Mouse (Mus musculus): ENCODE measurements at regions not wholly inside any gene's neighbourhood (a gene's known extent, or its start where the extent isn't known, plus 50 kb on each side); places are given as distances from the start of the nearest gene placed in this dataset.

DNA sequence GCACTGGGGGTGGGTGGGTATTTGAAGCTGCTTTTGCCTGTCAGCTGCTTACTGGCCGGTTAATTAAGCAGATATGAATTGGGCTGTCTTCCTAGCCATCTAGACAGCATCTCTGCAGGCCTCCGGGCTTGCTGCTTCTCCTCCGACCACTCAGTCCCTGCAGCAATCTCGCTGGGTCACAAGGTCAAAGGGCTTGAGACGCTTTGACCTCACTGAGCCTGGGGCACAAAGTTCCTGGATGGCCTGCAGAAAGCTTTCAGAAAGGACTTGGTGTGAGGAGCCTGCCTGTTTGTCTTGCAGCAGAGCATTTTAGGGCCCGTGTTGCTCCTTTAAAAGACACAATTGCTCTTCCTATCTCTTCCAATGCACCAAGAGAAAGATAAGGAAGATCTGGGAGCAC, 83.7 kb upstream of the Ppp2r5a start:
- no peak for DNase-seq

DNA sequence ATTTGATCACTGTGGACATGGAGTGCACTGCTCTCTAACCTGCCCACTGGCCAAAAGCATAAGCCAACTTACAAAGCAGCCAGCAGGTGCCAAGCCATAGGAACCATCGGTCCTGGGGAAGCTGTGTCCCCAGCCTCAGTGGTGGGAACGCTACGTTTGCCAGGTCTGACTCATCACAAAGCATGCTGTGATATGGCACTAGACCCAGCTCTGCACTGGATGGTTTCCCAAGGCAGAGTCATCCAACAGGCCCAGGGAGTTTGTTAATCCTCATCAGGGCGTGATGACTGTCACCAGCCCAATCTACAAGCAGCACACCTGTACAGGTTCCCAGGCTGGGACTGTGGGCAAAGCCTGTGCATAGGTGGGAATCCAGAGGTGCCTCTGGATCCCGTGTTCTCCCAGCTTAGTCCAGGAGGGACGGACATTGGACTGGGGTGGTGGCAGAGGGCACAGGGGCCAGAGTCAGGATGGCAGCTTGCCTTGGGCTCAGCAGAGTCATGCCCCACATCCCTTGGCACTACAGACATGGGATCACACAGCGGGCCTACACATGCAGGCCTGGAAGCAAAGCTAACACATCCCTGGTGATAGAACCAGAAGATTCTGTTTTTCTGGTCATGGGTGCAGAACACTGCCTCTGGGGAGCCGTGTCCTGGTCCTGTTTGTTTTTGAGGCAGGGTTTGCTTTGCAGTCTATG, 81.8 kb upstream of the Ppp2r5a start:
- no peak for DNase-seq

DNA sequence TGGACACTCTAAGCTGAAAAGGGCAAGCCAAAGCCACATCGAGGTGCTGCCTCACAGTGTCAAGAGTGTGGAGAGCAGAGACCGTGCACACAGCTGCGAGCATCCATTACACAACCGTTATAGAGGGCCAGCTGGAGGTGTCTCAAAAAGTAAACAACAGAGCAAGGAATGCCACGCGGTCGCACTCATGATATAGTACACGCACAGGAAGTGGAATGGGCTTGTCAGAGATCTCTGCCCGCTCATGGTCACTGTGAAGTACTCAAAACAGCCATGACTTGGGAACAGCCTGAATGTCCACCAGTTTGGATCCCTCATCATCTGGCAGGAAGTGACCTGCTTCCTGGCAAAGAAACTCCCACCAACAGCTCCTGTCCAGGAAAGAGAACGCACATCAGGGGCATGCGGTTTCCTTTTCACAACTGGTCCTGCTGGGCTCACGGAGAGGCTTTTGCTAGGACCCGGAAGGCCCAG, 76.9 kb upstream of the Ppp2r5a start:
- DNase-seq: peak; percentile 99

DNA sequence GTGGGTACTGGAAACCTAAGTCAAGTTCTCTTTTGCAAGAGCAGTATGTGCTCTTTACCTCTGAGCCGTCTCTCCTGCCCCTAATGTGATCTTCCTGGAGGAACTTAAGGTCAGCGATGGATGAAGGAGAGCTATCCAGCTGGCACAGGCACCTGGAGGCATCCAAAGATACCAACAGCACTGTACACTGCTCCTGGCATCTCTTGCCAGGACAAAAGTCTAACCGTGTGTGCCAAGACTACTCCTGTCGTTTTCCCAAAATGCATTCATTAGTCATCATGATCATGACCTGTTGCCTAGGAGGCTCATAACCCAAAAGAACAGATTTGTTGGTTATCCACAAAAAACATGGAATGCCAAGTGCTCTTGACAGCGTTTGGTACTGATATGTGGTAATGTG, 69.5 kb upstream of the Ppp2r5a start:
- DNase-seq: no peak

DNA sequence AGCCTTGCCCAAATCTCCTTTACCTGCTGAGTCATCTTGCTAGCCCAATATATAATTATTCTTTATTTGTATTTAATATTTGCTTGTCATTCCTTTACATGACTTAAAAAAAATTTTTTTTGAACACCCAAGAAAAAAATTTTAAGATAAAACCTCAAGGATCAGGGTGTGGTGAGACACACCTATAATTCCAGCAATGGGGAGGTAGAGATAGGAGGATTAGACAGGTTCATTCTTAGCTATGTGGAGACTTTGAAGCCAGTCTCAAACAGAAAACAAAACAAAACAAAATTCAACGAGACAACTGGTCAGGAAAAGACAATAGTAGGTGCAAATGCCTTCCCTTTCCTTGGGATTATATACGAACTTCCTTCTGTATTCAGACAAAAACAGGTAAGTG, 68.4 kb upstream of the Ppp2r5a start:
- DNase-seq: no peak

DNA sequence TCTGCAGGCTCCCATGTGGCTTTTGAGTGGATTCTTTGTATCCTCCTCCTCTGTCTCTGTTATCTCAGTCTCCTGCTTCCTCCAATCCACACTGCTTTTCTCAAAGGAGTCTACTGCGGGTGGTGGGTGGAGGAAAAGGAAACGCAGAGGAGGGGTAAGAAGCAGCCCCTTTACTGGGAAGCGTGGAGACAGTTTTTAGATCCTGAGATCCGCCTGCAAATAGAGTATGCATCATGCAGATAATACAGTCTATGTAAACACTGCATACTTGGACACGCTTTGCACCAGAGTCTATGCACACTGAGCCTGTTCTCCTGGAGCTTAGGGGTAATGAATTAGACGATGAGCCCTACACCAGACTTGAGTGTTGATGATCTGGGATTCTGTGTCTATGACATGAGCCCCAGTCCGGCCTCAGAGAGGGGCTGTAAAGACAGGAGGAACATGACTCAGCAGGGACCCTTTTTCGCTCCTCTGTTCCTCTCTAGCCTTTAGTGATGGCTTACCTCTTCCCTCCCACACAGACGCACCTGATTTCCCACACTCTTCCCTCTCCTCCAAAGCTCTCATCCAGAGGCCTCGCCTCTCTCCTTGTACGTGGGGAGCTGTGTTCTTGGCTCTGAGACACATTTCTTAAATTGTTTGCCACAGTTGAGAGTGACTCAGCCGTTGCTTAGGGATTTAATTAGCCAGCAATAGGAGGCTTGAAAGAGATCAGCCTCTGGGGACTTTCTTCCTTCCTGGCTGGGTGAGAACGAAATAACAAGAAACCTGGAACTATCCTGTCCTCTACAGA, 67.3 kb upstream of the Ppp2r5a start:
- DNase-seq: peak; percentile 99

DNA sequence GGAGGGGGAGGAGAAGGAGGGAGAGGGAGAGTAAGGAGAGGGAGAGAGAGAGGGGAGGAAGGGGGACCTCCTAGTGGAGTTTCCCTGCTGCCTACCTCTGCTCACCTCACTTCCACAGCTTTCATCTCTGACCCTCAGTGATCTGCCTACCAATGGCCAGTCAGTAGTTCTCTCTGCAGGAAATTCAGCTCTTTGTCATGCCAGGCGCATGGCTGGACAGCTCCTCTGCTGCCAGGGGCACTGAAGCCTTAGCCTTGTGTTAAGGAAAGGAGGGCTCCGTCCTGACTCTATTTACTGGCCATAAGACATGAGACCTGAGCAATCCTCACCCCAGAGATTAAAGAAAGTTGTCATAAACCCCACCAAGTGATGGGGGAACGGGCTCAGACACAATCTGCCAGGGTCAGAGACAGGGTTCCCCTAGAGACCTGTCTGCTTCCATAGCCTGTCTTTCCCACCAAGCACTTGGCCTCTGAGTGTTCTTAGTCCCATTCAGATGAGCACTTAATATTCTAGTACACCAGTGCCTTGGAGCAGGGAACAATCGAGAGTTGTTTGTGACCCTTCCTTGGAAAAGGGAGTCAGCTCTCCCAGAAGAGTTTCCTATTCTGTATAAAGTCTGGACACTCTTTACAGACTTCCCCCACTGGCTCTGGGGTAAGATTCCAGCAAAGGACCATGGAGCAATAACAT, 65.9 kb upstream of the Ppp2r5a start:
- no peak for DNase-seq

DNA sequence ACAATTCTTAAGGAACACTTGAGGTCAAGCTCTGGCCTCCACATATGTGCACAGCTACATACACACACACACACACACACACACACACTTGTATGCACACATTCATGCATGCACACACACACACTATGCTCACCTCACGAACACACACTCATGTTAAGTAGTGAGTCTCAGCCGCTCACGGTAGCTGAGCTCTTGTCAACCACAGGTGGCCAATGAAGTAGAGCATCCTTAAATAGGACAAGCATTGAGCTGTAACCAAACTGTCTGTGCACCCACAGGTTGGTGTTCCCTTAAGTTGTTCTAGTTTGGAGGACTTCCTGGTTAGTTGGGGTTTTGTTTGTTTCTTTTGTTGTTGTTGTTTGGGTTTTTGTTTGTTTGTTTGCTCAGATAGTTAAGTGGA, 63.2 kb upstream of the Ppp2r5a start:
- DNase-seq: no peak

DNA sequence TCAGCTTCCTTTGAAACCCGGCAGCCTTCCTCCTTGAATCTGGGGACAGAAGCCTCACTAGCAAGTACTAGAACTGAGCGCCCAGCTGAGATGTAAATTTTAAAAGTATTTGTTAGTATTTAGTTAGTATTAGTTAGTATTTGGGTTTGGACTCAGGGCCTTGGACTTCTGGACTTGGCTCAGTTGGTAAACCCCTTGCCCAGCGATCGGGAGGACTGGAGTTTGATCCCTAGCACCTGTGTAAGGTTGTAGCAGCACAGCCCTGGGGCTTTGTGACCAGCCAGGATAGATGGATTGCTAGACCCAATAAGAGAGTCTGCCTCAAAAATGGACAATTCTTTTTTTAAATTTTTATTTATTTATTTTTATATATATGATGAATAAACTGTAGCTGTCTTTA, 62.7 kb upstream of the Ppp2r5a start:
- DNase-seq: no peak

DNA sequence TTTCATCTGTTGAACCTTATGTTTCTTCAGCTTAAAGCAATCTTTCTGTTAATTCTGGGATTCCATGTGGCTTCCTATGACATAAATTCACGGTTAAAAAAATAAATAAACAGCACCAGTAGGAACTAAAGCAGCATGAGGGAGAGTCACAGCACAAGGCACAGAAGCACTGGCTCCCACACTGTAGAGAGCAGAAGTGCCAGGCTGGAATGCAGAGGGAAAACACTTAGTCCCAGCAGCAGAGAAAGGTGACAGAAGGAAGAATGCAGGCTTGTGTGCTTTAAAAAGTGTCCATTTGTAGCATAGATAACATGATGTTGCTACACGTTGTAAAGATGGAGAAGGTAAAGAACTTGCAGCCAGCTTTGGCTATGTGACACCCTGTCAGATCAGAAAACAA, 62.1 kb upstream of the Ppp2r5a start:
- DNase-seq: no peak

DNA sequence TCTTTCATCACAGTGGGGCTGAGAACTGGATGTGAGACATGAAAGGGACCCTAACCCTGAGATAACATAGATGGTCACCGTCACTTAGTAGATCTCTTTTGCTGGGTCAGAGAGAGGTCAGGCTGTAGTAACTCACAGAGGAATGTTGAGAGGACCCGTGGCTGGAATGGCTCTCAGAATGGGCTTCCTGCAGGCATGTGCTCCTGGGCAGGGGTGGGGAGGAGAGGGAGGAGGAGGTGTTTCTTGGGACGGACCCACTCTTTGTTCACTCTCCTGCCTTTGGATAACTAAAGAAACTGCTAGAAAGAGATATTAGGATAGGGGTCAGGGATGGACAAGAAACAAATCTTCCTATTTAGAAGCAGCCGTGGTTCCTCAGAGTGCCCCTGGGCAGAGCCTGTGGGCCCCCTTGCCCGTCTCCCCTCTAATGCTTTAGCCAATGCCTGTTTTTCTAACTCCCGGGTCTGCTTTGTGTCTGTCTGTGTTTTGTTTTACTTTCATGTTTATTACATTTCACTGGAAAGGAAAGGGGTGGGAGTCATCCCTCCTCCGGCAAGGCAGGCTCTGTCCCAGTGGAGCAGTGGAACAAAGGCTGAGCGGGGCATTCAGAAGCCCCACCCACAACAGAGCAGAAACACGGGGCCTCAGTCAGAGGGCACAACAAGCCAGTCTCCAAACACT, 58.9 kb upstream of the Ppp2r5a start:
- DNase-seq: peak; percentile 98

DNA sequence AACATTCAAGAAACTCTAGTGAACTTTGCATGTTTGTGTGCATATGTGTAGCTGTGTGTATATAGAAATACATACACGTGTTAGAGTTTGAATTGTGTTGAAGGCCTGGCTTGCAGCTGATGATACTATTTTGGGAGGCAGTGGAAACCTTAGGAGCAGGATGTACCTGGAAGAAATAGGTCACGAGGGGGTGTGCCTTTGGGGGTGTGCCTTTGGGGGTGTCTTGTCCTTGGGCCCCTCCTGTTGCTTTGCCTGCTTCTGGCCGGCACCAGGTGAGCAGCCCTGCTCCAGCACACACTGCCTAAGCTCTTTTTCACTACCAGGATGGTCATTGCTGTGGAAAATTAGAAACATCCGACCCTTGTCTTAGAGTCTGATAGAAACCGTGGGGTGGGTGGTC, 56.0 kb upstream of the Ppp2r5a start:
- DNase-seq: no peak

DNA sequence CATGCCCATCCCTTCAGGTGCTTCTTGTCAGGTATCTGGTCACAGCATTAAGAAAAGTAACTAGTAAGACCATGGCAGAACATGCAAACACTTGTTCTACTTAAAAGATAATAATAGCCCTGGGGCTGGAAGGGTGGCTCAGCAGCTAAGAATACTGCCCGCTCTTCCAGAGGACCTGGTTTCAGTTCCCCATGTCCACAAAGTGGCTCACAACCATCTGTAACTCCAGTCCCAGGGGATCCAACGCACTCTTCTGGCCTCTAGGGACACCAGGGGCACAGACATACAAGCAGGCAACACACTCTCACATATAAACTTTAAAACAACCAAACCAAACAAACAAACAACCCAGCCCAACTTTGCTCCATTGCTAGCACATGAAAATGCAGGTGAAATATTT, 55.2 kb upstream of the Ppp2r5a start:
- DNase-seq: peak; percentile 95

DNA sequence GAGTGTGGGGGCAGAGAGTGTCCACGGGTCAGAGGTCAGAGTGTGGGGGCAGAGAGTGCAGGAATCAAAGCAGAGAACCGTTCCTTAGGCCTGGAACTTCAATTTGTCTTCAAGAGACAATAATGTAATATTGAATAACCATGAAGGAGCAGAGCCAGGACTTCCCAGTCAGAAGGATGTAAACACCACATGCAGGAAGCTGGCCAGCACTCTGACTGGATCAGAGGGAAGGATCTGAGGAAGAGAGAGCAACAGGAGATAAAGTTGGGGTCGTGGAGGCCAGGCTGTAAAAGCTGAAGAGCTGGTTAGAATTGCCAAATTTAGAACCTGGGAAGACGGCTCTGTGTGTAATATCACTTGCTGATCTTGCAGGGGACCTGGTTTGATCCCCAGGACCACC, 54.0 kb upstream of the Ppp2r5a start:
- DNase-seq: peak; percentile 97

DNA sequence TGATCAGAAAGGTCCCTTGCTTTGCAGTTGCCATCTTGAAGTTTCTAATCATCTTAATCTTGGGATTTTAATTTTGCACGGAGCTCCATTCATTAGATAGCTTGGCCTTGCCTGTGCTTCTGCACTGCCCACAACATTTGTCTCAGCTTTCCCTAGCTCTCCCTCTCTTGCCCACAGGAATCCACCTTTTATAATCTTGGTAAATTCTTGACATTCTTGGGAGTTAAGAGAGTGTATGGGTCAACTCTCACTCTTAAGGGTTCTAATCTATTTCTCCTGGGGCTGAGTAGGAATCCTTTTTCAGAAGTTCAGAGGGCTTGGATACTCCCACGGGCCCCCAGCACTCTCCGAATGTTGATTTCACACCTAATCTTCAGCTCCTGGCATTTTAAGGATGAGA, 51.5 kb upstream of the Ppp2r5a start:
- DNase-seq: no peak

DNA sequence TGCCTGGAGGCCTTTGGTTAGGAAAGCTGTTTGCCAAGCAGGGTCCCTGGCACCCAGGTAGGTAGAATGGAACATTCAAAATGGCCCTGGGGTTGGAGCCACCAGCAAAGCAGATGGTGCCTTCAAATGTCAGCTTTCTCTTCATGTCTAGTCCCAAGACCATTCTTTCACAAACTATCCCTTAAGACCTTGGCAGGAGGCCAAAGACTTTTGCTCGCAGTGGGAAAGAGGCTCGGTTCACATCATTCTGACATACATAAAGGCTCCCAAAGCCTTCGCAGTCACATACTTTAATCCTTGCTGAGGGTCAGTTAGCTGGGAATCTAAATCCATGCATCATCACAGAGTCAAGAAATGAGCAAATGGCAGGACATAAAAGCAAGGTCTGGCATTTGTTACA, 50.5 kb upstream of the Ppp2r5a start:
- DNase-seq: no peak

Data from heart, adult 11 months (tissue).